Mouse (Mus musculus) ES-E14 (cell line): ENCODE measurements at regions not wholly inside any gene's neighbourhood (a gene's known extent, or its start where the extent isn't known, plus 50 kb on each side); places are given as distances from the start of the nearest gene placed in this dataset.

Experiments used
- DNase-seq: peaks from one replicate; pipeline ENCODE4 v3.0.0-alpha.2; 2013; ENCODE audit warnings: low read depth, low spot score
- H3K27ac ChIP-seq: 2 replicates; pipeline ENCODE4 v1.5.1; 2012; ENCODE audit warnings: low read depth, mild to moderate bottlenecking, low read length, moderate library complexity, mixed read lengths; ENCODE audit not compliant: poor library complexity, insufficient read depth, severe bottlenecking
- H3K36me3 ChIP-seq: 2 replicates; pipeline ENCODE4 v1.6.1; 2012; ENCODE audit warnings: mild to moderate bottlenecking, low read length, moderate library complexity, mixed read lengths; ENCODE audit not compliant: control insufficient read depth, poor library complexity, insufficient read depth, severe bottlenecking
- H3K4me1 ChIP-seq, 2 experiments: fragments of 150-350 bp in 1 of 2; sonication (generic) in 1 of 2; 2 replicates each; pipeline ENCODE4 v1.6.1; 2012; ENCODE audit warnings: low read length in 2 of 2, mild to moderate bottlenecking in 1 of 2, mixed read lengths in 1 of 2; ENCODE audit not compliant: control insufficient read depth in 2 of 2, insufficient read depth in 2 of 2, poor library complexity in 1 of 2
- H3K4me3 ChIP-seq, 2 experiments: fragments of 150-350 bp in 1 of 2; sonication (generic) in 1 of 2; 2 replicates each; pipeline ENCODE4 v1.5.1; 2012; ENCODE audit warnings: low read length in 2 of 2, low read depth in 1 of 2, mild to moderate bottlenecking in 1 of 2, mixed read lengths in 1 of 2; ENCODE audit not compliant: insufficient read depth in 1 of 2, poor library complexity in 1 of 2, severe bottlenecking in 1 of 2
- H3K9ac ChIP-seq: 2 replicates; pipeline ENCODE4 v1.6.1; 2012; ENCODE audit warnings: low read depth, mild to moderate bottlenecking, low read length, mixed read lengths; ENCODE audit not compliant: poor library complexity, insufficient read depth, severe bottlenecking
- H3K9me3 ChIP-seq: fragments of 150-350 bp; sonication (generic); 2 replicates; pipeline ENCODE4 v1.6.1; 2012; ENCODE audit warnings: low read depth, mild to moderate bottlenecking, low read length; ENCODE audit not compliant: control insufficient read depth, insufficient read depth
- CHD2 ChIP-seq: IDR thresholded peaks from 2 replicates; pipeline ENCODE4 v1.6.1; 2014; ENCODE audit warnings: mild to moderate bottlenecking, low read depth, low read length, inconsistent platforms
- HCFC1 ChIP-seq: IDR thresholded peaks from 2 replicates; pipeline ENCODE4 v1.6.1; 2012; ENCODE audit warnings: low read length, inconsistent platforms, borderline replicate concordance; ENCODE audit not compliant: insufficient read depth
- MAFK ChIP-seq: IDR thresholded peaks from 2 replicates; pipeline ENCODE4 v1.6.1; 2014; ENCODE audit warnings: mild to moderate bottlenecking, low read depth, low read length, inconsistent platforms; ENCODE audit not compliant: insufficient read depth
- ZC3H11A ChIP-seq: IDR thresholded peaks from 2 replicates; pipeline ENCODE4 v1.6.1; 2012; ENCODE audit warnings: low read depth, mild to moderate bottlenecking, inconsistent platforms, low read length, borderline replicate concordance
- ZNF384 ChIP-seq: IDR thresholded peaks from 2 replicates; pipeline ENCODE4 v1.6.1; 2012; ENCODE audit warnings: low read depth, low read length, inconsistent platforms
- in situ Hi-C, 2 experiments: fragments of 600-800 bp; cut with MboI; formaldehyde crosslinking; loops; one replicate each; pipeline ENCODE4 v1.15.1; 2025; ENCODE audit warnings: low sequenced_read_pairs in 2 of 2, inconsistent platforms in 1 of 2; ENCODE audit not compliant: unreplicated experiment in 2 of 2

DNA sequence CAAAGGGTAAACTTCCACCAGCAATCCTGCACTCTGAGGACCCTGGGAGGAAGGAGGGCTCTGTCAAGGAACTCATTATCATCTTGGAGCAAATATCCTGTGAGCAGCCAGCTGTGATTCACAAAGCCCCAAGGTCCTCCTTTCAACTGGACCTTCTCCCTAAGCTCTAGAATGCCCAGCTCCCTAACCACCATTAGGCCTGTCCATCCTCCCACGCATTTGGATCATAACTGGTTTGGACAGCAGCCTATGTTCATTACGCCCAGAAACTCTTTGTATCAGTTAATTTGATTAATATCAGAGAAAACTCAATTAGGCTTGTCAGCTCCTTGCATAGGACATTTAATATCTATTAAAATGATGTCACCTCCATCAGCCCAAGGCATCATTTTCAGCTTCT lies 557.3 kb upstream of the Tenm4 start:
- Histone ChIP-seq H3K36me3 (no peaks in the 10 kb centered on the region), H3K4me3 (no peak overlapping the region), H3K9ac (no peak overlapping the region), H3K27ac (no peak overlapping the region), H3K4me1 (no peaks in the 10 kb centered on the region), H3K9me3 (no peaks in the 10 kb centered on the region)
- in situ Hi-C loops = no loop called here
- TF ChIP-seq ZNF384 = no peak
- TF ChIP-seq CHD2 = no peak
- no peak for TF ChIP-seq HCFC1
- TF ChIP-seq ZC3H11A = no peak
- no peak for DNase-seq

DNA sequence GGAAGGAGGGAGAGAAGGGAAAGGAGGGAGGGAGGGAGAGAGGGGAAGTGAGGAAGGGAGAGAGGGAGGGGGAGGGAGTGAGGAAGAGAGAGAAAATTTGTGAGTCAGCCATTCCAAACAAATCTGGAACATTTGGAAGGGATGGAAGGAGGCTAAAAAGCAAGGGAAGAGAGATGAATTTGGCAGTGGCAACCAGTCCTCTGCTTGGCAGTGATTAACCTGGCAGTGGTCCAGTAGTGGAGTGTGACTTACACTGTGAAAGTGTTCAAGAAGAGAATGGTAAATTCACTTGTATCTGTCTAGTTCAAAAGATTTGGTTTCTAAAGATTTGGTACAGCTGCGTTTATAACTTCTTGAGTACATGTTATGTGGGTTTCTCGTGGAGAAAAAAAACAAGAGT lies 553.7 kb upstream of the Tenm4 start:
- H3K9me3 ChIP-seq = no peaks in the 10 kb centered on the region
- no peak for DNase-seq
- H3K27ac ChIP-seq = no peak overlapping the region
- H3K4me3 ChIP-seq = no peak overlapping the region
- H3K4me1 ChIP-seq = no peaks in the 10 kb centered on the region
- no peaks in the 10 kb centered on the region for H3K36me3 ChIP-seq
- in situ Hi-C loops = no loop called here
- H3K9ac ChIP-seq = no peak overlapping the region
- TF ChIP-seq CHD2 (no peak), ZC3H11A (no peak), ZNF384 (no peak), HCFC1 (no peak), MAFK (no peak)

DNA sequence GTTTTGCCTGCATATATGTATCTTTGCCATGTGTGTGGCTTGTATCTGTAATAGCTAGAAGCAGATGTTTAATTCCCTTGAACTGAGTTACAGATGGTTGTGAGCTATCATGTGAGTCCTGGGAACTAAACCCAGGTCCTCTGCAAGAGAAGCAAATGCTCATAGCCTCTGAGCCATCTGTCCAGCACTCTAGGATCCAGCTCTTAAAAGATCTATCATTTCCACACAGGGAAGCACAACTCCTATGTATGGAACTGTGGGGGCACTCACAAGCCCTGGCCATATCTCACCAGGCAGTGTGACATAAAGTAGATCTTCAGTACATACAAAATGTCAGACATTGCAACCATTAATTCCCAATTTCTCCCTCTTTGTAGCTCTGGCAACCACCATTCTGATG lies 552.9 kb upstream of the Tenm4 start:
- H3K27ac ChIP-seq = no peak overlapping the region
- in situ Hi-C loops = no loop called here
- TF ChIP-seq MAFK (no peak), HCFC1 (no peak)
- no peaks in the 10 kb centered on the region for H3K4me1 ChIP-seq
- no peaks in the 10 kb centered on the region for H3K36me3 ChIP-seq
- no peak for DNase-seq
- no peak overlapping the region for H3K9ac ChIP-seq
- no peaks in the 10 kb centered on the region for H3K9me3 ChIP-seq
- H3K4me3 ChIP-seq = no peak overlapping the region

DNA sequence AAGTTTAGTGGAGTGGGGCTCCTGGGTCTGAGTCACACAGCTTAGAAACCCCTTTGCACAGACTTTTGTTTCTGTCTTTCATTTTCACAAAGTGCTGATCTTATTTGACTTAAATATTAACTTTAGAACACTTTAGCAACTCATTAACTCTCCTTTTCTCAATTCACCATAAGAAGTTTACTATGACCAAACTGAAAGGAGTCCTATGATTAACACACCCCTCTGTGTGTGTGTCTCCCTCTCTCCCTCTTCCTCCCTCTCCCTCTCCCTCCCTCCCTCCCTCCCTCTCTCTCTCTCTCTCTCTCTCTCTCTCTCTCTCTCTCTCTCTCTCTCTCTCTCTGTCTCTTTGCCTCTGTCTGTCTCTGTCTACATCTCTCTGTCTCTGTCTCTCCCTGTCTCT lies 551.0 kb upstream of the Tenm4 start:
- Histone ChIP-seq H3K36me3 (no peaks in the 10 kb centered on the region), H3K9me3 (no peaks in the 10 kb centered on the region), H3K9ac (no peak overlapping the region), H3K4me3 (no peak overlapping the region), H3K4me1 (no peaks in the 10 kb centered on the region), H3K27ac (no peak overlapping the region)
- in situ Hi-C loops = no loop called here
- no peak for TF ChIP-seq CHD2
- TF ChIP-seq MAFK = no peak
- no peak for TF ChIP-seq HCFC1
- no peak for TF ChIP-seq ZC3H11A
- TF ChIP-seq ZNF384 = no peak
- DNase-seq = no peak

DNA sequence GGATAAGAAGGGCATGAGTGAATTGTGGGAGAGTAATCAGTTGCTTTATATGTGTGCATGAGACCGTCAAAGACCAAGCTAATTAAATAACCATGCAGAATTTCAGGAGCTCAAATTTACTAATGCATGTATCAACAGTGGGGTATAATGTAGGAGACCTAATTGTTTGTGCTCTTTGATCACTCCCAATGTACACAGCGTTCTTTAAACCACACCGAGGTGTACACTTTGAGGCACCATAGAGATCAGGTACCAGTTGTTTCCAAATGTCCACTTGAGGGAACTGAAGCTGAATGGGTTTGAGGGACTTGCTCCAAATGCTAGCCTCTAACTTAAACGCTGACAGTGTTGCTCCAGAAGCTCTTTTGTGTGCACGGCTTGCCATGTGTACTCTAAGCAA lies 530.4 kb upstream of the Tenm4 start:
- no peak overlapping the region for H3K9ac ChIP-seq
- in situ Hi-C loops = no loop called here
- no peak overlapping the region for H3K4me3 ChIP-seq
- H3K36me3 ChIP-seq = no peaks in the 10 kb centered on the region
- TF ChIP-seq MAFK (no peak), CHD2 (no peak), ZNF384 (no peak), ZC3H11A (no peak), HCFC1 (no peak)
- DNase-seq = no peak
- no peak overlapping the region for H3K27ac ChIP-seq
- no peaks in the 10 kb centered on the region for H3K4me1 ChIP-seq
- H3K9me3 ChIP-seq = no peaks in the 10 kb centered on the region
